Mouse (Mus musculus): ENCODE data around the gene Abhd13. TPM values are rescaled to one million over a fixed set of nuclear protein-coding genes. Genes with fewer than 3 reads are reported as not detected.

The Abhd13 gene
- polyA plus RNA-seq, 1 experiment from 2014 or later = 19.4 TPM

GRCm38 (mm10) chr8:10031177-10031576 lies 53.7 kb downstream of the Abhd13 start:
- ATAC-seq (ENCODE audit: low FRiP score, low read depth) = no peak
- Histone ChIP-seq H3K9me3 (no peaks in the 10 kb centered on the region), H3K27ac (replicated peaks) (no peak overlapping the region), H3K4me1 (no peaks in the 10 kb centered on the region), H3K9ac (replicated peaks) (no peak overlapping the region), H3K36me3 (no peaks in the 10 kb centered on the region), H3K4me2 (replicated peaks) (no peak overlapping the region), H3K4me3 (no peak overlapping the region), H3K27me3 (no peaks in the 10 kb centered on the region)
- WGBS = 88% methylated on average over 9 of the region's 9 CpGs

GRCm38 (mm10) chr8:10040866-10041265 lies 63.4 kb downstream of the Abhd13 start:
- WGBS = 72% methylated on average over 3 of the region's 3 CpGs
- no peak overlapping the region for H3K4me2 ChIP-seq (replicated peaks)
- H3K27me3 ChIP-seq = no peaks in the 10 kb centered on the region
- no peaks in the 10 kb centered on the region for H3K9me3 ChIP-seq
- no peaks in the 10 kb centered on the region for H3K36me3 ChIP-seq
- H3K4me1 ChIP-seq = no peaks in the 10 kb centered on the region
- no peak overlapping the region for H3K9ac ChIP-seq (replicated peaks)
- no peak overlapping the region for H3K4me3 ChIP-seq
- H3K27ac ChIP-seq (replicated peaks) = no peak overlapping the region
- no peak for ATAC-seq (ENCODE audit: low FRiP score, low read depth)

Other genes with a start within 250 kb of the Abhd13 start
- gene Fam155a, start 206.5 kb upstream of the Abhd13 start, polyA plus RNA-seq (2016; fragmentation: Nextera tagmentation; extraction: Ambion mirVana) = 8.3 and 10.5 TPM in 2 replicates
- gene Gm10217, start 113.5 kb upstream of the Abhd13 start, polyA plus RNA-seq (2016; fragmentation: Nextera tagmentation; extraction: Ambion mirVana) = not detected in 2 replicates
- gene Lig4, start within 50 bp of the Abhd13 start, polyA plus RNA-seq (2016; fragmentation: Nextera tagmentation; extraction: Ambion mirVana) = 9.7 TPM in 2 replicates
- gene Tnfsf13b, start 28.8 kb downstream of the Abhd13 start, polyA plus RNA-seq (2016; fragmentation: Nextera tagmentation; extraction: Ambion mirVana) = 0.22 TPM in 1 of 2 replicates, not detected in the other
- 3.8 and 4.0 TPM in 2 replicates for gene Myo16, start 176.2 kb downstream of the Abhd13 start, polyA plus RNA-seq (2016; fragmentation: Nextera tagmentation; extraction: Ambion mirVana)

Data from midbrain, embryonic 12.5 days (tissue).